Mouse (Mus musculus) v-Abl transformed pro-B cells (cell line): ENCODE measurements at regions not wholly inside any gene's neighbourhood (a gene's known extent, or its start where the extent isn't known, plus 50 kb on each side); places are given as distances from the start of the nearest gene placed in this dataset.

Experiments
- in situ Hi-C, 2 experiments: fragments of 400-800 bp; cut with MboI; formaldehyde crosslinking; loops; one replicate each; pipeline ENCODE4 v1.15.1; 2025; ENCODE audit not compliant: unreplicated experiment in 2 of 2

DNA sequence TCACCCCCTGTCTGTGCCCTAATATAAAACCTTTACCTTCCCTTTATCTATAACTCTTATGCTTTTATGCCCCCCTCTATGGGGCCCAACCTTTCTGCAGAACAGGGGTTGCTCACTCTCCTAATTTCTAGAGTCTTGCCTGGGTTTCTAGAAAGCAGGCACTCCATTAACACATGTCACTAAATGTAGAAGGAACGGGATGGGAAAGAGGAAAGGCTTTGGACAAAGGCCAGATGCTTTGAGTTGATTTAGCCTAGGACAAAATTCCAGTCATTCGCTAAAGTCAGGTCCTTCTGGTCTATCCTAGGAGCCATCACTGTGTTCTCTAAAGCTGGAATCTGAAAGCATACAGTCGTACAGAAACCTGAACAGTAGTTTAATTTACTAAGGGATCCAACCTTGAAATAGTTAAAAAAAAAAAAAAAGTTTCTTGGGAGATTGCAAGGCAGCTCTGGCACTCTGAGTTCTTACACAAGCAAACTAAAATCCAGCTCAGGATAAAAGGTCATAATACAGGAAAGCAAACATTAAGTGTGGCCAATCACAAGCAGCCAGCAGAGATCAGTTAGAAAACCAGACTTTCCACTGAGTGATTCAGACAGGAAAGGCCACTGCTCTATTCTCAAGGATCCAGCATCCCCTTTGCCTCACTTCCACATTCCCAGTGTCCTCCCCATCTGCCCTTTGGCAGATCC is 109.5 kb downstream of the Ccdc71l start:
- in situ Hi-C loops: no loop called here

DNA sequence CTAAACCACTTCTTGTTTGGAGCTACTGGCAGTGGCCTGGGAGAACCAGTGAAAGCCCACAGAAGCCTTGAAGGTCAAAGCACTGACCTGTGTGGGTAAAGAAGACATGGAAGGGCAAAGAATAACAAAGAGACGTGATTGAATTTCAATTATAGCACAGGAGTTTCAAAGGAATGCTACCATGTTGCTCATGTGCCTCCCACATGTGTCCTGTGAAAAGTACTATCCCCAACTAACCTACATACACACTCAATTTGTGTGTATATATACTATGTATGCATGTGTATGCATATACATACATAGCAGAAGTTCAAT is 110.0 kb downstream of the Ccdc71l start:
- in situ Hi-C loops: no loop called here

DNA sequence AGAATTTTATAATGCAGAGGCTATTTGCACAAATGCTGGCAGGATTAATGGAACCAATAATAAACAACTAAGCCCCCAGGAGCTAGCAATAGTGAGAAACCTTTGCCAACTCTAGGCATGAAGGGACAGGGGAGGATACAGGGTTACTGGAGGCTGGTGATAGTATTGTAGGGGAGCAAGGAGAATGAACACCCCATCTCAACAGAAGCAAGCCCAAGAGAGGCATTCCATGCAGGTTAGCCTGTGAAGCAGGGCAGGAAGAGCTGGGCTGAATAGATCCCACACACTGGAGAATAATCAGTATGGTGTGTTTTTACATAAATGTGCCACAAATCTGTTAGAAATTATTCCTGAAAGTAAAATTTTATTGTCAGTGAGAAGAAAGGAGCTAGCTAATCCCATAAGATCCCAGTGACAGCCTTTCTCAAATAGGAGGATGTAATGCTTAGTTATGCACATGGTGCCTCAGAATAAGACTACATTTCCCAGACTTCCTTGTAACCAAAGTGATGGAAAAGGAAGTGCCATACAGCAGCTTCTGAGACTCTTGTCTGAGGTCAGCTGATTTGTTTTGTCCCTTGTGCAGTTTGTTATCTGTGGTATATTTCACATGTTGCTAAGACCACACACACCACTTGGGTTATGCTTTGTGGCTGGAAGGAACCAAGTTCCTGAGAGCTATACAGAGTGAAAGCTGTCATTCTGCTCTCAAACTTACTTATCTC is 111.1 kb downstream of the Ccdc71l start:
- in situ Hi-C loops: no loop called here

DNA sequence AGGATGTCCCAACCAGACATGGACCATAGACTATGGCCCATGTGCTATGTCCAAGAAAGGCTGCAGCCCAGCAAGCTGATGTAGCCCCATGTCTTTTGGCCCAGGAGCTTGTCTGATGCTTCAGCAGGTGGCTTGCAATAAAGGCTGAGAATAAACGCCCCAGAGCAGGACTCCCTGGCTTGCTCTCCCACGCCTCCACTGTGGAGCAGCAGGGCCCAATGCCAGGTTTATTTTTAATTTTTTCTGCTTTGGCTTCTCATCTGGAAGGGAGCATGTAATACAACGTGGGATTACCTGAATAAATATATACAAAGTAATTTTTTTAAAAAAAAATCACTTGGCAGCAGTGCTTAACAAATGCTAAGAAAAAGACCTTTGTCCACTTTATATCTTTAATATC is 125.7 kb downstream of the Ccdc71l start:
- in situ Hi-C loops: no loop called here

DNA sequence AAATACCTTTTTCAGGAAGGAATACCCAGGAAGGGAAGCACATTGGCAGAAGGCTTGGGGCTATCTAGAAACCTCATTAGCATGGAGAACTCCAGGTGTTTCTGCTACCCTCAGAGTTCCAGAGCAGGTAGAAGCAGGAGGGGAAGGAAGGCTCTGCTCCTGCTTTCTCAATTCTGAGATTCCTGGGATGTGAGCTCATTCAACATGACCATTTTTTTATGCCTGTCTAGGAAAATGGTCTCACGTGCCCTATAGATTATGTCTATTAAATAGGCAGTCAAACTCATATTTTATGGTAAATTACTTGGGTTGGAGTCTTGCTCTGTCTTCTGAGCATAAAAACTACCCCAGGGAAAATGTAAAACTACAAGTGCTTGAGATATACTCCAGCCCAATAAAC is 130.2 kb downstream of the Ccdc71l start:
- in situ Hi-C loops: no loop called here

DNA sequence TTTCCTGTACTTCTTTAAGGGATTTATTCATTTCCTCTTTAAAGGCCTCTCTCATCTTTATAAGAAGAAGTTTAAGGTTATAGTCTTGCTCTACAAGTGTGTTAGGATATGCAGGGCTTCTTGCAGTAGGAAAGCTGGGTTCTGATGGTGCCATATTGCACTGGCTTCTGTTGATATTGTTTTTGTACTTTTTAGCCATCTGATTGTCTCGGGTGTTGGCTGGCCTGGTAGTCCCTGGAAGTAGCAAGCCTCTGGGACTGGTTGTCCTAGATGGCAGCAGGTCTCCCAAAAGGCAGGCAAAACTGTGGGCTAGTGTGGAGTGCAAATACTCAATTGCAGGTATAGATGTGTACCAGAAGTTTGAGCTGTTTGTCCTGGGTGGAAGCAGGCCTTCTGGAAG is 147.1 kb downstream of the Ccdc71l start:
- in situ Hi-C loops: no loop called here

DNA sequence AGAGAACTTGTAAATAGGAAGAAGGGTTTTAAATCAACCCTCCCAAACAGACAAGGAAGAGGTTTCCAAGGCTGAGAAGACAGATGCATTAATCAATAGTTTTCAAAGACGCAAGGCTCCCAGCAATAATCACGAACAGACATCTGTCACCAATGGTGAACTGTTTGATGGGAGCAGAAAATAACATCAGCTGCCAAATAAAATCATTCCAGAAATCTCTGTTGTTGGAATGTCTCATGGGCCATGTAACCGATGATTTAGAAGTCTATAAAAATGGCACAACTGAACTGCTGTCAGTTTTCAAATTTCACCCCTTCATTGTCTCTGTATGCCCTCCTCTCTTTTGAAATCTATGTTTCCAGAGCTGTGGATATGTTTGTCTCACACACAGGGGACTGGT is 152.7 kb downstream of the Ccdc71l start:
- in situ Hi-C loops: no loop called here

DNA sequence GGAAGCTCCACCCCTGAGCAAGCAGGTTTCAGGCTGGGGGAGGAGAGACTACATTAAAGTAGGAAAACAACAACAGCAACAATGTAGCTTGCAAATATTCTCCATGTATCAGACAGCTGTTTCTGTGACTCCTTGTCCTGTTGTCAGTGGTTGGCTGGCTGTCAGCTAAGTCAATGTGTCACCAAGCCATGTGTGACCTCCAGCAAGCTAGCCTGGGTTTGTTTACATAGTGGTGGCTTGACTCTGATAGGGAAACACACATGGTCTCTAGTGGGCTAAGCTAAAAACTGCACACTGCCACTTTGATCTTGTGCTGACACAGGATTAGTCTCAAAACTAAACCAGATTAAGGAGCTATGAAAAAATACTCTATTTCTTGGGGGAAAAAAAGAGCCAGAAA is 155.1 kb downstream of the Ccdc71l start:
- in situ Hi-C loops: no loop called here

DNA sequence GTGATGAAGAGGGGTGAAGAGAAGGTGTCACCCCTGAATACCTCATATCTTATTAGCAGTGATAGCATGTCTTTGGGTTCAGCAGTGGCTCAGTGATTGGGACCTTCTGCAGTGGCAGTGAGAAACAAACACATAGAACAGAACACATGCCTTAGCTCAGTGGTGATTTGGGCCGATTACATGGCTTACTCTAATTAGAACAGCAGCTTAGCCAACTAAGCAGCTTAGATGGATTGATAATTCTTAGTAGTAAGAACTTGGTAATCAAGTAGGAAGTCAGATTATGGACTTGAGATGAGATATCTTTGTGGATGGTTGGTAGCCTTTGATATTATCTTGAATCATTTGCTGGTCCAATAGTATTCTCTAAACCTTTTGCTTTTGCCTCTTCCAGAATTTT is 167.0 kb downstream of the Ccdc71l start:
- in situ Hi-C loops: no loop called here

DNA sequence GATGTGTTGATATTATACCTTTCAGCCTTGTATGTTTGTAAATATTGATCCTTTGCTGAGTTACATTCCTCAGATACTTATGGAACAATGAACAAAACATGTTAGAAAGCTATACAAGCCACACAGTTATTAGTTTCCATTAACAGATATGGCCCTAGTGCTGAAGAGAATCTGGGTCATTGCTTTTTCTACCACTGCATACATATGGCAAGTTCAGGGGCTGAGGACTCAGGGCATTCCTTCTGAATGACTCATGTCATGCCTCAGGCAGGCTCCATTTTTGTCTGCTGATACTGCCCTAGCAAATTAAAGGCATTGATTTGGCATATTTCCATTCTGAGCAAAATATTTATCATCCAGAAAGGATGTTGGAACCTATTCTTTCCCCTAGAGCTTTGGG is 167.9 kb downstream of the Ccdc71l start:
- in situ Hi-C loops: no loop called here

DNA sequence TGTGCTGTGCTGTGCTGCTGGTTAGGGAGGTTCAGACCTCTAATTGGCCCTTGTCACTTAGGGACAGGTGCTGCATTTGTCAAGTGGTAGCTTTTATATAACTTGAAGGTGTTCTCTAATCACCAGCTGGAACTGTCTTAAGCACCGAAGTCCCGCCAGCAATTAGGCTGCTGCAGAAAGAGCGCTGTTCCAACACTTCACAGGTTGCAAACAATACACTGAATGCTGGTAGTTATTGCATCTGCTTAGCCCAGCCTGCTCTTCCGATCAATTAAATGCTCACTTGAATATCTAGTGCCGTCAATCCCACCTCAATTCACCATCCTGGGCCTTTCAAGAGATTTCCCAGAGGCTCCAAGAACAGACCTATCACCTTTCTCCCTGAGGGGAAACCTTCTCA is 175.3 kb downstream of the Ccdc71l start:
- in situ Hi-C loops: no loop called here

DNA sequence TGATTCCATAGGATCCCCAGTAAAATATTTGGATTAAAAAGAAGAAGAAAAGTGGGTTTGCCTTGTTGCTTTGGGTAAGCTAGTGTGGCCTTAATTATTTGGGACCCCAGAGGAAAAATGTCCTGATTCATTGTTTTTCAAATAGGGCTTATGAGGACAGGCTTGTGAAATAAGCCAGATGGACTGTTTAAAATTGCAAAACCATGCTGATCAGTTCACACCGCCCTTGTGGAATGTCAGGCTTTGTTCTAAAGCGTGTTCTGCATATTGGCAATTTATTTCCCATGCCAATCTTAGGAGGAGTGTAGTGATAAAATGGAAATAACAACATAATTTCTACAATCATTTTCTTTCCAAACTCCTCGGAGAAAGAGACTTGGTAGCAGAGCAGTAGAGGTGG is 189.3 kb downstream of the Ccdc71l start:
- in situ Hi-C loops: no loop called here

DNA sequence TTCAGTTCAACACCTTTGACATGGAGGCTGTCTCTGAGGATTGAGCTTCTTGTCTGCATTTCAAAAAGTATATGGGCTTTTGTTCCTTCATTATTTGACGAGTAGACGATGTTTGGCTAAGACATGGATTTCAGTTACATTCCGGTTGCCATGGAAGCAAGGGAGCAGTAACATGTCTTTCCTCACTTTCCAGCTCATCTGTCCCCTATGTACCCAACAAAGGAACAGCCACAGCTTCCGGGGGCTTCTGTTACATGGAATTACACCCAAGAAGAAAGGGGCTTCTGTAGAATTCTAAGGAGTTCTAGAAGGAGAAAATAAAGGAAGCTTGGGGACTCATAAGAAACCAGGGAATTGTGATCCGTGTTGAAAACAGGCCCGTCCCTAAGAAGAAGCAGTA is 202.8 kb downstream of the Ccdc71l start:
- in situ Hi-C loops: no loop called here

DNA sequence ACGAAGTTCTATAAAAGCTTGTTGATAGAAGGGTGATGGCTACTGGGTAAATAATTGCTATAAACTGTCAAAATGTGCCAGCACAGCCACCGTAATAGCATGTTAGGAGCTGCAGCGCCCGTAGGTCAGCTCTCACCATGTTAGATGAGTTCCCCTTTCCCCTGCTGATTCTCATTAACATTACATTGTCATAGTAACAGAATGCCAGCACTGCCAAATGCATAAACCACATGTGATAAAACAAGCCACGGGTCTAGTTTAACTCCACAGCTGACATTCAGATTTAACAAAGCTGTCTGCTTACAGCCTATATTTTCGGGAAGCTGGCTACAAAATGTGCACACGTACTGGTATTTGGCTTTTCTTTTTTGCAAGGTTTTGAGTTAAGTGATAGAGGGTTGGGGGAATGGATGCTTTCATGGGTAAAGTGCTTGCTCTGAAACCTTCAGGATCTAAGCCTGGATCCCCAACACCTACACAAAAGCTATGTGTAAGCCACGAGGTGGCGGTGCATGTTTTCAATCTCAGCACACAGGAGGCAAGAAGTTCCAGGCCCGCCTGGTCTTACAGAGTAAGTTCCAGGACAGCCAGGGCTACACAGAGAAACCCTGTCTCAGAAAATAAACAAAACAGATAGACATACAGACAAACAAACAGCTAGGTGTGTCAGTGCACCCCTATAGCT is 217.1 kb upstream of the Nampt start:
- in situ Hi-C loops: no loop called here

DNA sequence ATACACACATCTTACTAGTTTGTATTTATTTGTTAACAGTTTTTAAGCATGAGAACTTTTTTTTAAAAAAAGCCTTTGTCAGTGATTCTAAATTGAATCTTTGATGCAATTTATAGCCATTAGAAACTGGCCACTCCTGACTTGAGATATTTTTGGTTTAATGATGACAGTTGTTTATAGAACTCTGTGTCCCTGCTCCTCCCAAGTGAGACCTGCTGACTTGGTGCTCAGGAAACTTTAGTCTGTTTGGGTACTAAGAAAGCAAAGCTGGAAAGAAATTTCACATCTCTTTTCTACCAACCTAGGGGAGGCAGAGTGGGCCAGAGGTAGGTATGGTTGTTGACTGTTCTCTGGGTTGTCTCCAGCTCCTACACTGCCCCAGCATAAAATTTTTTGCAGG is 214.0 kb upstream of the Nampt start:
- in situ Hi-C loops: no loop called here

DNA sequence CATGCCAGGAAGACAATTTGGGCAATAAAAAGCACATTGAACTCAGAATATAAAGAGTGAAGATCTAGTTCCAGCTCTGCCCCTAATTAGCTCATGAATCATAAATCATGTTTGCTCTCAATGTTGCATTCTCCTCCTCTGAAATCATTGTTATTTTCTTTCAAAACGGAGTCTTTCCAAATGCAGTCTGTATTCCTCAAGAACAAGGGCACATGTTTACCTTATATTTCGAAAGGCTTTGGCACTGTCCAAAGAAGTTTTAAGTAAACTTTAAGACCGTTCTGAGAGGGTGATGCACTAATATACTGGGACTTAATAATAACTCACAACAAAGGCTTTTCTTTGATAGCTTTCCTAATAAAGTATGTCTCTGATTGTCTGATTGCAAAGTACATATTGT is 204.3 kb upstream of the Nampt start:
- in situ Hi-C loops: no loop called here

DNA sequence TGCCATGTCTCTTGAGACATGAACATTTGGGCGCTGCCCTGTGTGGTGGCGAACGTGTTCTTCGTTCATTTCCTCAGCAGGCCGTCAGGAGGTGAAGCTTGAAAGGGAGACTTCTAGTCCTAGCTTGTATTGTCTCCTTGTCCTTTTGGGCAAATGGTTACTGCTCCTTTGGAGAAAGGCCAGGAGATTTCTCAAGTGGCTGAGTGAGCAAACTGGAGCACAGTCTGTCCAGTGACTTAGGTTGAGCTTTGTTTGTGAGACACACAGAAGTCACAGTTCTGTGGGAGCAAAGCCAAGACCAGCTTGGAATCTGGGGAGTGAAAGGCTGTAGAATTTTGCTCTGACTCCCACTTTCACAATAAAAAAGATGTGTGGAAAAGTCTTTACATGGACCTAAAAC is 203.3 kb upstream of the Nampt start:
- in situ Hi-C loops: no loop called here

DNA sequence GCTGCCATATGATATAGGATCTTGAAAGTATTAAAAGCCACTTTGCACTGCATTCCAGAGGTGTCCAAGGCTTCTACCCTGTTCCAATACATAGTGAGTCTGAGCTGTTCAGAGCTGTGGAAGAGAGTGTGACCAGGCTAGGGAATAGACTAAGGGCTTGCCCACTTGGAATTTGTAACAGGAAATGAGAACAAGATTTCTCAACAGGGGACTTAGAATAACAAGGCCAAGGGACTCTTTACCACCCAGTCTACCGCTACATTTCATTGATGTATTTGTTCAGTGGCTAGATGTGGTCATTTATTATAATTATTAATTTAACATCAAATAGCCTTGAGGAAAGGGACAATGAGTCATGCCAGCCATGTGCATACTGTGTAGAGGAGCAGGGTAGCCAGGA is 202.3 kb upstream of the Nampt start:
- in situ Hi-C loops: no loop called here

DNA sequence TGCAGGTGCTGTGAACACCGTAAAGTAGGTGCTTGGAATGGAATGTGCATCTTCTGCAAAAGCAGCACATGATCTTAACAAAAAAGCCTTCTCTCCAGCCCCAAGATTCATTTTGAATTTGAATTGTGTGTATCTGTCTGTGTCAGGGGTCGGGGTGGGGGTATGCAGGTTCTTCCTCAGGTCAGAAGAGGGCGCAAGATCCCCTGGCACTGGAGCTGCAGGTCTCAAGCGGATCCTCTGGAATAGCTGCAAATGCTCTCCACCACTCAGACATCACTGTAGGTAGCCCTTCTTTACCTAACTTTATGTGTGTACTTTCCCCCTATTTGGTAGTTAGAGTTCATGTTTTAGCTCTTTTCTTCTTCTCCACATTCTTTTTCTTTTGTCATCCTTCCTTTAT is 199.5 kb upstream of the Nampt start:
- in situ Hi-C loops: no loop called here

DNA sequence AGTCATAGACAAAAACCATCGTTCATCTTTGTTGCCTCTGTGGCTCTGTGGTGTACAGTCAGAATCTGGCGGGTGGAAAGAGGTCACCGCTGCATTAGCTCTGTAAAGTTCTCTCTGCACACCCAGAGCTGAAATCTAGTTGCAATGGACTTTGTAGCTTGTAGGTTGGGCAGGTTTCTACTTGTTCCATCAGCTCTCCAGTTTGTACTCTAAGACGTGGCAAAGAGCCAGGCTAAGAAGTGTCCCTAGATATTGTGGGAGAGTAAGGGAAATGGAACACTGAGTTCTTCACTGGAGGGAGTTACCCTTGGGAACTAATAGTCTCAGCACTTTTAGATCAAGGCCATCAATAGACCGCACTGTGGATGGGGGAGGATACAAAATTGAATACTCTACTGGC is 197.6 kb upstream of the Nampt start:
- in situ Hi-C loops: no loop called here

DNA sequence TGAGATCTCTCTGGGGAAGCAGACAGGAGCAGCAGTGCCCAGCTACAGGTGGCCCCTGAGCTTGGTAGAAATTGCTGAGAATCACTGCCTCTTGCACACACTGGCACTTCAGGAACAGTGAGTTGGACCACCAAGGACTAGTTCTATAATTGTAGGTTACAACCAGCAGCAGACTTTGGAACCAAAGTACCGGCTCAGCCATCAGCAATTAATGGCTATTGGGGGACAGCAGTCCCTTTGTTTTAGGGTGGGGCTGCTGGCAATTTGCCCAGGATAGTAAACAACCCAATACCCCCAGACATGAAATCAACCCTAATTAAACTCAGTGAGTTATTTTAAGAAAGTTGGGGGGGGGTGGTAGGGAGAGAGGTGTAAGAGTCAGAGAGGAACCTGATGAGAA is 190.8 kb upstream of the Nampt start:
- in situ Hi-C loops: loop anchor here (25.0 kb wide), 4 partner anchors 241 to 666 kb away; partner anchors contain the start of genes Ccdc71l (in 1 of the 2) and Hbp1 (in 1 of the 2)

DNA sequence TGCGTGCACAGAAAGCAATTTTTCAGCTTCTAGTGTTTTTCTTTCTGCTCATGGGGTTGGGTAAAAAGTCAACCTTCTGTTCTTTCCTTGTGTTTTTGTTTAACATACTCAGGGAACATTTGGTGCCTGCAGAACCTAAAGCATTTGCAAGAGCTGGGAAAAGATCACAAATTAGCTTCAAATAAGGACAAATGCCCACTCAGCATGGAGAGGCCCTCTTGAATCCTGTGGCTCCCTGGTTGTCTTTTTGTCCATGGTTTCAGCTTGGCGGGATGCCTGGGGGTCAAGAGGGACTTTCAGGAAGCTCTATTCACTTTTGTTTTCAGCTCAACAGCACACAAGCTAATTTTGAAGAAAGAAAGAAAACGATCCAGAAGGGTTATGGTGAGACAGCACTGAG is 186.4 kb upstream of the Nampt start:
- in situ Hi-C loops: loop anchor here (10.0 to 25.0 kb wide), 6 partner anchors 246 to 671 kb away; partner anchors contain the start of genes Ccdc71l (in 1 of the 2) and Hbp1 (in 1 of the 2)
